Mouse (Mus musculus): ENCODE data around the gene Prrt1. TPM values are rescaled to one million over a fixed set of nuclear protein-coding genes. Genes with fewer than 3 reads are reported as not detected.

The Prrt1 gene
- polyA plus RNA-seq, 1 experiment from 2014 or later = 0.05 TPM

DNA sequence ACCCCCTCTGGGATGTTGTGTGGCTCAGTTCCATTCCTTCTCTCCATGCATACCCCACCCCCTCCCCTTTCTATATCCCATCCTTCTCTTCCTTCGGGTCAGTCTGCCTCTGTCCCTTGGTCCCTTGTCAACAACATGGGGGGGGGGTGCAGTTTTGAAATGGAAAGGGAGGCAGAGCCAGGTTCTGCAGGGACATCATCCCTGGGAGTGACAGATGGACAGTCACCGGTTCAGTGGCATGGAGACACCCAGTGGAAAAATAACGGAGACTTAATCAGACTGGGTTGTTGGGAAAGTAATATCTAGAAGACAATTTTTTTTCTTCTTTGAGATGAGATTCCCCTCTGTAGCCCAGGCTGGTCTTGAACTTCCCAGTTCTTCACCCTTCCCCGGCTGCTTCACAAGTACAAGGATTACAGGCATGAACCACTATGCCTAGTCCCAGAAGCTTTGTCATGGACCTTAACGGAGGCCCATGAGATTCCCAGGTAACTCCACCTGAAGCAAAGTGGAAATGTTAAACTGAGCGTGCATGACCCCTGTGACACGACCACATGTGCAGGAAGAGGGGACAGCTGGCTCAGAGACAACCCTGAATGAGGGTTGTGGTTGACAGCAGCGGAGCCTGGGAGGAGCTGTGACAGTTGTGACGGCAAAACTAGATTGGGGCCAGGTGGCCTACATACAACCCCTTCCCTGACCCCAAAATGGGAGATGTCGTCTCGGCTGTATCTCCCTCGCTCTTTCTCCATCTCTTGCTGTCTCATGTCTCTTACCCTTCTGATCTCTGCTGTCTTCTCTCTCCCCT is 667 bp downstream of the Prrt1 start:
- Histone ChIP-seq H3K9me3 (ENCODE audit: low read length) (no peaks in the 10 kb centered on the region; the same call in 1 of the 2 replicates), H3K9ac (replicated peaks) (no peak overlapping the region), H3K4me2 (ENCODE audit: low read depth, low read length) (no peak overlapping the region), H3K4me1 (ENCODE audit: insufficient read depth) (peaks cover 49% of the 10 kb centered on the region), H3K4me3 (ENCODE audit: low read depth, low read length) (no peak overlapping the region), H3K27me3 (ENCODE audit: insufficient read depth, low read length) (peaks cover 43% of the 10 kb centered on the region), H3K36me3 (replicated peaks; ENCODE audit: insufficient read depth, low read length) (peaks cover 5% of the 10 kb centered on the region; the same call in 1 of the 2 replicates), H3K27ac (ENCODE audit: low read depth) (no peak overlapping the region)
- DNase-seq = no peak
- ATAC-seq = no peak
- TF ChIP-seq EP300 (IDR thresholded peaks at IDR 0.05; ENCODE audit: low read depth) = no peak
- TF ChIP-seq CTCF (IDR thresholded peaks at IDR 0.05; ENCODE audit: low read depth) = no peak
- 21% methylated on average over 12 of the region's 12 CpGs for WGBS (ENCODE audit: insufficient replicate concordance)

- TF ChIP-seq CTCF (IDR thresholded peaks at IDR 0.05; ENCODE audit: low read depth) = no peak
- no peak for TF ChIP-seq EP300 (IDR thresholded peaks at IDR 0.05; ENCODE audit: low read depth)
- Histone ChIP-seq H3K4me1 (ENCODE audit: insufficient read depth) (peaks cover 49% of the 10 kb centered on the region), H3K27me3 (ENCODE audit: insufficient read depth, low read length) (peaks cover 43% of the 10 kb centered on the region), H3K4me3 (ENCODE audit: low read depth, low read length) (peak overlapping the region; percentile 27), H3K27ac (ENCODE audit: low read depth) (no peak overlapping the region), H3K9me3 (ENCODE audit: low read length) (no peaks in the 10 kb centered on the region; the same call in 1 of the 2 replicates), H3K36me3 (replicated peaks; ENCODE audit: insufficient read depth, low read length) (no peaks in the 10 kb centered on the region), H3K9ac (replicated peaks) (no peak overlapping the region), H3K4me2 (ENCODE audit: low read depth, low read length) (peak overlapping the region; percentile 62)
- ATAC-seq (no peak), DNase-seq (no peak)
- 2% methylated on average over 37 of the region's 48 CpGs for WGBS (ENCODE audit: insufficient replicate concordance)
These were observed 1.5 kb downstream of the Prrt1 start for GRCm38 (mm10) chr17:34630761-34631301.

DNA sequence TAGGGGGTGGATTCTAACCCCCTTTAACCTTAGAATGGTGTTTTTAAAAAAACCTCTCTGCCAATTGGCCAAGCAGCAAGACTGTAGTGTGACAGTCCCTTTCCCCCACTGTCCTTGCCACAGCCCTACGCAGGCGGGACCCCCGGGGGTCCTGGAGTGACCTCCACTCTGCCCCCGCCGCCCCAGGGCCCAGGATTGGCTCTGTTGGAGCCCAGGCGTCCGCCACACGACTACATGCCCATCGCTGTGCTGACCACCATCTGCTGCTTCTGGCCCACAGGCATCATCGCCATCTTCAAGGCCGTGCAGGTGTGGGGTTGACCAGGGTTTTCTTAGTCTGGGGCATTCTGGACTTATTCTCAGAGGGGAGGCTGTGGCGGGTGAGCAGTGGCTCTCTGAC is 2.3 kb downstream of the Prrt1 start:
- 14% methylated on average over 11 of the region's 12 CpGs for WGBS (ENCODE audit: insufficient replicate concordance)
- H3K4me1 ChIP-seq (ENCODE audit: insufficient read depth) = peaks cover 42% of the 10 kb centered on the region

DNA sequence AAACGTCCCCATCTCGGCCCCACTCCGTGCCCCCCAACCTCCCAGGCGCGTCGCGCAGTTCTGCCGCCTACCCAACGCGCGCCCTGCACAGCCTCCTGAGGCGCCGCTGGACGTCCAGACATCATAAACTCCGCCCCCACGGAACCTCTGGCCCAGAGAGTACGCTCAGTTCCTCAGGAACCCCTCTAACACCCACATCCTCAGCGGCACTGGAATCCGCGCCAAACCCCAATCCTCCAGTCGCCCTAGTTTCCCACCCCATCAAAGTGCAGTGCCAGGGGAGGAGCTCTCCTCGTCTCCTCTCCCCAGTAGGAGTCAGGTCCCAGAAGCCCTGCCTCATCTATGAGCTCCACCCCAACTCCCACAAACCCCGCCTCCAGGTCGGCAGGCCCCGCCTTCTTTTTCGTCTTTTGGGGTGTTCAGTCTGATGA is 2.9 kb downstream of the Prrt1 start:
- H3K4me2 ChIP-seq (ENCODE audit: low read depth, low read length) = peak overlapping the region; percentile 69
- no peaks in the 10 kb centered on the region for H3K36me3 ChIP-seq (replicated peaks; ENCODE audit: insufficient read depth, low read length)
- WGBS (ENCODE audit: insufficient replicate concordance) = 2% methylated on average over 26 of the region's 26 CpGs
- DNase-seq = peak; percentile 73
- peak overlapping the region; percentile 57; the same call in 1 of the 2 replicates for H3K27ac ChIP-seq (ENCODE audit: low read depth)
- TF ChIP-seq EP300 (IDR thresholded peaks at IDR 0.05; ENCODE audit: low read depth) = no peak
- TF ChIP-seq CTCF (IDR thresholded peaks at IDR 0.05; ENCODE audit: low read depth) = no peak
- peak overlapping the region; percentile 39 for H3K4me3 ChIP-seq (ENCODE audit: low read depth, low read length)
- peak; percentile 32 for ATAC-seq
- H3K9ac ChIP-seq (replicated peaks) = no peak overlapping the region
- peaks cover 43% of the 10 kb centered on the region for H3K27me3 ChIP-seq (ENCODE audit: insufficient read depth, low read length)
- peaks cover 36% of the 10 kb centered on the region for H3K4me1 ChIP-seq (ENCODE audit: insufficient read depth)
- no peaks in the 10 kb centered on the region; the same call in 1 of the 2 replicates for H3K9me3 ChIP-seq (ENCODE audit: low read length)

More for the DNA sequence above, 2.3 kb downstream of the Prrt1 start:
- Histone ChIP-seq H3K36me3 (replicated peaks; ENCODE audit: insufficient read depth, low read length) (no peaks in the 10 kb centered on the region), H3K9me3 (ENCODE audit: low read length) (no peaks in the 10 kb centered on the region; the same call in 1 of the 2 replicates), H3K4me3 (ENCODE audit: low read depth, low read length) (peak overlapping the region; percentile 39), H3K27me3 (ENCODE audit: insufficient read depth, low read length) (peaks cover 43% of the 10 kb centered on the region), H3K9ac (replicated peaks) (no peak overlapping the region), H3K4me2 (ENCODE audit: low read depth, low read length) (peak overlapping the region; percentile 69), H3K27ac (ENCODE audit: low read depth) (no peak overlapping the region)
- TF ChIP-seq EP300 (IDR thresholded peaks at IDR 0.05; ENCODE audit: low read depth) (no peak), CTCF (IDR thresholded peaks at IDR 0.05; ENCODE audit: low read depth) (no peak)
- DNase-seq (no peak), ATAC-seq (no peak)

- Histone ChIP-seq H3K27ac (ENCODE audit: low read depth) (no peak overlapping the region), H3K27me3 (ENCODE audit: insufficient read depth, low read length) (peaks cover 18% of the 10 kb centered on the region), H3K9me3 (ENCODE audit: low read length) (no peaks in the 10 kb centered on the region; the same call in 1 of the 2 replicates), H3K9ac (replicated peaks) (no peak overlapping the region), H3K4me2 (ENCODE audit: low read depth, low read length) (no peak overlapping the region), H3K4me3 (ENCODE audit: low read depth, low read length) (no peak overlapping the region), H3K4me1 (ENCODE audit: insufficient read depth) (peaks cover 16% of the 10 kb centered on the region), H3K36me3 (replicated peaks; ENCODE audit: insufficient read depth, low read length) (no peaks in the 10 kb centered on the region)
- WGBS (ENCODE audit: insufficient replicate concordance) = 49% methylated on average over 2 of the region's 2 CpGs
- ATAC-seq (no peak; the same call in 1 of the 2 replicates), DNase-seq (no peak)
- no peak for TF ChIP-seq CTCF (IDR thresholded peaks at IDR 0.05; ENCODE audit: low read depth)
- TF ChIP-seq EP300 (IDR thresholded peaks at IDR 0.05; ENCODE audit: low read depth) = no peak
These were observed 6.3 kb downstream of the Prrt1 start for GRCm38 (mm10) chr17:34635671-34636070.

- peaks cover under 1% of the 10 kb centered on the region; the same call in 1 of the 2 replicates for H3K27me3 ChIP-seq (ENCODE audit: insufficient read depth, low read length)
- H3K9me3 ChIP-seq (ENCODE audit: low read length) = no peaks in the 10 kb centered on the region; the same call in 1 of the 2 replicates
- H3K36me3 ChIP-seq (replicated peaks; ENCODE audit: insufficient read depth, low read length) = no peaks in the 10 kb centered on the region
These were observed 8.1 kb downstream of the Prrt1 start for GRCm38 (mm10) chr17:34637459-34637858.

More at GRCm38 (mm10) chr17:34637459-34637858, 8.1 kb downstream of the Prrt1 start:
- TF ChIP-seq CTCF (IDR thresholded peaks at IDR 0.05; ENCODE audit: low read depth) (no peak), EP300 (IDR thresholded peaks at IDR 0.05; ENCODE audit: low read depth) (no peak)
- DNase-seq (no peak), ATAC-seq (no peak)
- no peak overlapping the region for H3K4me3 ChIP-seq (ENCODE audit: low read depth, low read length)
- 0 out of 2 replicates have a peak overlapping the region, but pooled peaks have one; percentile 11 for H3K27ac ChIP-seq (ENCODE audit: low read depth)
- H3K4me2 ChIP-seq (ENCODE audit: low read depth, low read length) = peak overlapping the region; percentile 22; the same call in 1 of the 2 replicates
- no peak overlapping the region for H3K9ac ChIP-seq (replicated peaks)
- 63% methylated on average over 3 of the region's 3 CpGs for WGBS (ENCODE audit: insufficient replicate concordance)
- H3K4me1 ChIP-seq (ENCODE audit: insufficient read depth) = peaks cover 5% of the 10 kb centered on the region
